Mouse (Mus musculus) MN1 (cell line): Measurements from ENCODE around the gene Gfra4.
A peak's percentile ranks its signal among the peaks of the same experiment; 100 is the strongest.
"Not testable (repeated sequence)": the region's sequence is repeated elsewhere in the genome, so short reads cannot be mapped to it uniquely, and the experiment has no call there.

Experiments
- DNase-seq: peaks from one replicate; pipeline ENCODE4 v3.0.0-alpha.2; 2016; ENCODE audit warnings: low spot score

Gene Gfra4

GRCm38 (mm10) chr2:131046025-131046424, 3.1 kb upstream of the Gfra4 start:
- DNase-seq = no peak

GRCm38 (mm10) chr2:131044989-131045720, 2.3 kb upstream of the Gfra4 start:
- peak; percentile 72 for DNase-seq

DNA sequence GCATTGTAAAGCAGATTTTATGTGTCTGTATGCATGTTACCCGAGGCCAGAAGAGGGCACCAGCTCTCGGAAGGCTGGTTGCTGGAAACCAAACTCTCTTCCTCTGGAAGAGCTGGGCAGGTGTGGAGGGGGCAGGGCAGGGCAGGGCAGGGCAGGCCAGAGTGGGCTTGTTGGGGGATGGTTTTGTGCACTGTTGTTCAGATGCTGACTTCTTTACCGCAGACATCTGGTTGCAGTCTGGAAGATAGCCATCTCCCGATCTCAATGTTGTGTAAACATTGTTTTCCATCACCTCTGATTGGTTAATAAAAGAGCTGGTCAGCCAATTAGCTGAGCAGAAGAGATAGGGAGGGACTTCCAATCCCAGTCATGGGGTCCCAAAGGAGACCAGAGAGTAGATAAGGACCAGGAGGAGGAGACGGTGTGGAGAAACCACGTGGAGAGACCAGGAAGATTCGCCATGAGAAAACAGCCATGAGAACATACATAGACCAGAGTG, 1.5 kb upstream of the Gfra4 start:
- DNase-seq = peak; percentile 86

DNA sequence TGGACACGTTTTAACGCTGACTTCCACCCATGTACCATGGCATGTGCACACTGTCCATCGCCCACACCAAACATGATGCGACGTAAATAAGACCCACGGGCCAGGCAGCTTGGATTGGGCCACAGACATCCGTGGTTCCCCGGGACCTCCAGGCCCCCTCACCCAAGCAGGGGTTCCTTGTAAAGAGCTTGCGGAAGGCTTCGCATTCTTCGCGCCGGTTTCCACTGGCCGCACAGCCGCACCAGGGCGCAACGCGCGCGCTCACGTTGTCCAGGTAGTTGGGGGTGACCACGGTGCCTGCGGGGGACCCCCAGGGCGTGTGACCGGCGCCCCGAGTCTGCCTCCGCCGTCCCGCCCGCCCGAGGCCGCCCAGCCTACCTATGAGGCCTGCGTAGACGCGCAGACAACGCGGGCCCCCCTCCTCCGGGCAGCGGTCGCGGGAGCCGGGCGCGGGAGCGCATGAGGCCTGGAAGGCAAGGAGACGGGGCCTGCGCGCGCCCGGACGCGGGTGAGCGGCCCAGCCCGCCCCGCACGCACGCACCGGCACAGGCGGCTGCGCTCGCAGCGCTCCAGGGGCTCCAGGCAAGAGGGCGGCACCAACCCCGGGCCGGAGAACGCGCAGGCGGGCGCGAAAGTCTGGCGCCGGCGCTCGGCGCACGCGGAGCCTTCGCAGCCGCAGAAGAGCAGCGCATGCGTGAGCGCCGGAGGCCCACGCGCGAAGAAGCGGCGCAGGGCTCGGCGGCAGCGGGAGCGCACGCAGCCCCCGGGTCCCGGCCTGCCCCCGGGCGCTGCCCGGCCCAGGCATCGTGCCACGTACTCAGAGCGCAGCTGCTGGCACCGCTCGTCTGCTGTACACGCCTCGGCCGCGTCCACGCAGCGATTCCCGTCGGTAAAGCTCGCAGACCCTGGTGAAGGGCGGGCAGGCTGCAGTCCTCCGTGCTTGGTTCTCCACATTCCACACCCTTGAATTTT, 1.7 kb downstream of the Gfra4 start:
- no peak for DNase-seq

GRCm38 (mm10) chr2:131038675-131039074, 4.2 kb downstream of the Gfra4 start:
- DNase-seq = no peak

DNA sequence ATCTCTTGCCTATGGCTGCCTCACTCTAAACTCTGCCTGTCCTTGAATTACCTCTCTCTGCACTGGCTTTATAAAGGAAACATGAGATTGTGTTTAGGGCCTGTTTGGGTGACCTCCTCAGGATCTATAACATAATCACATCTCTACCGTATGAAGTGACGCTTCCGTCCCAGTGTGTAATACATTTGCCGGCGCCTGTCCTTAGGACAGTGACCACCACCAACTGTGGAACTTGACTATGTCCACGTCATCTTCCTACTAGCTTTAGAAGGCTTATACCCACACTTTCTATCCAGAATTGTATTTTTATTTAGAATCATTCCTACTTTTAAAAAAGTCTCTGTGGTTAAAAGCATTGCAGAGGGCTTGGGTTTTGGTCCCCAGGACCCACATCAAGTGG, 4.7 kb downstream of the Gfra4 start:
- no peak for DNase-seq

- DNase-seq = peak; percentile 64
Measured at GRCm38 (mm10) chr2:131037226-131037990, 5.5 kb downstream of the Gfra4 start.

DNA sequence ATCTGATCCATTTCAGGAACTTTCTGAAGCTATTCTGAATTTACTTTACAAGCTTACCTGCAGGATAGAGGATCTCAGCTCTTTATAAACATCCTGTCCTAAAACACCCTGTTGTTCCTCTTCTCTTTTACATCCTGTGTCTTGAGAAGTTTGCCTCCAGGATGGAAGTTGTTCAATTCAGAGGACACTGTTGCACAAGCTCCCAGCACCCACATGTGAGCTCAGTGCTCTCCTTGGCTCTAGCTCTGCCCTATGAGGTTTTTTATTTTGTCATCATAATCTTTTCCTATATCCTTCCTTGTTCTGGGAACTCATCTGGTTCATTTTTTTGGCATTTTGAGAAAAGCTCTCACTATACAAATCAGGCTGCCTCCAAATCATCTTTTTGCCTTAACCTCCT, 6.1 kb downstream of the Gfra4 start:
- DNase-seq = no peak

DNA sequence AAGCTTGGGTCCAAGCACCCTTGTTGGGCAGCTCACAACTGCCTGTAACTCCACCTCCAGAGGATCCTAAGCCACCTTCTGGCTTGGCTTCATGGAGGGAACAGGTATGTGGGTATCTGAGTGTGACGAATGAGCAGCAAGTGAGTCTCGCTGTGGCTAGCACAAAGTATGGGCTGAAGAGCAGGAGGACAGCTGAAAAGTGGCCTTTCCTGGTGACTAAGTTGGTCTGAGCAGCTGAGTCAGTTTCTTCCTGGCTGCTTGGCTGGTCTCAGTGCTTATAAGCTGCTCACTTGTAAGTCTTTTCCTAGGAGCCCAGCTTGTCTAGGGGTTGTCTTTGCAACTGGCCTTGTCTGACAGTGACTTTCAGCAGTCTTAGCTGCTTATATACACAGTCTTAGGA, 6.5 kb downstream of the Gfra4 start:
- no peak for DNase-seq

- not testable (repeated sequence) for DNase-seq
Measured at GRCm38 (mm10) chr2:131031406-131031805, 11.5 kb downstream of the Gfra4 start.

GRCm38 (mm10) chr2:131030998-131031397, 11.9 kb downstream of the Gfra4 start:
- DNase-seq = no peak

GRCm38 (mm10) chr2:131030561-131030960, 12.3 kb downstream of the Gfra4 start:
- no peak for DNase-seq

DNA sequence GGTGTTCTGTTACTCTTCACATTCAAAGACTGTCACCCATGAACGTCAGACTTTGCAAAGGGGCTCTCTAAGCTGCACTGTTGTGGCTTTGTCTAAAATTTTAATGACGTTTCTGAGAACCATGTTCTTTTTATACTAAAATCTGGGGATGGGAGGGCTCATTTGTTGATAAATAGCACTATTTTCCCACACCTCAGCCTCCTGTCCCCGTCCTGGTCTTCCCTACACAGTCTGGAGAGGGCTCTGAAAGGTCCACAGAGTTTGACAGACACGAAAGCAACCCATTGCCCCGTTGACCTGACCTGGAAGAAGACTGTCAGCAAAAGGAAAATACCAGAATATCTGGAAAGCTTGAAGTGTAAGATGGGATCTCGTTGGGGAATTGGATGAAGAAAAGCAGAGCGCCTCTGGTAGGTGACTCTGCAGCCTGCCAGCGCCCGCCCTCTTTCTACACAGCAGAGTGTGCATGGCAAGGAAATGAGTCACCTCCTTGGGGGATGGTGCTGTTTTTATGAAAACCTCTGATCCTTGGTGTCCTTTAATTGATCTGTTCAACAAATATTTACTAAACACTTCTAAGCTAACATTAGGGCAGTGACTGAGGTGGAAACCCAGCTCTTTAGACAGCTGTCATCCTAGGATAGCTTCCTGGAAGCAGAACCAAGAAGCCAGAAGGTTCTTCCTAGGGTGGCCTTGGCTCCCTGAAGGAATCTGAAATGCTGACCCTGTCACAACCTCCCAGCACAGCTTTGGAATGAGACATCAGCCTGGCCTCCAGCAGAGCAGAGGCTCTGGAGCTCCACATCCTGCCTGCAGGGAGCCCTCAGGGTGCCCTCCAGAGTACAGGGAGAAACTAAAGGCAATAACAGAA, 13.6 kb downstream of the Gfra4 start:
- peak; percentile 81 for DNase-seq

- no peak for DNase-seq
Measured at GRCm38 (mm10) chr2:131026941-131027340, 15.9 kb downstream of the Gfra4 start.

GRCm38 (mm10) chr2:131025230-131025629, 17.7 kb downstream of the Gfra4 start:
- no peak for DNase-seq

DNA sequence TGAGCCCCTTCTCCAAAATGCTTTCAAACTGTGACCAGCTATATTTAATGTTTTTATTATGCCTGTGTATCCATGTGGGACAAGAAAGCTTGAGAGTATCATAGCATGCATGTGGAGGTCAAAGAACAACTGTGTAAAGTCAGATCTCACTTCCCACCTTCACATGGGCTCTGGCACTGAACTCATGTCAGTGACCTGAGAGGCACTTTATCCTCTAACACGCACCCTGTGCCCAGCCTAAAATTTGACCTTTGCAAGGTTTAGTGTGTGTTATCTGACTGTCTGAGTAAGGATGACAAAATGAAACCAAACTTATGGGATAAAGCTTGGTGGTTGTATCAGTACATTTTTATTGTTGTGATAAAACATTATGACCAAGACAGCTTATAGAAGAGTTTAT, 32.3 kb downstream of the Gfra4 start:
- no peak for DNase-seq

DNA sequence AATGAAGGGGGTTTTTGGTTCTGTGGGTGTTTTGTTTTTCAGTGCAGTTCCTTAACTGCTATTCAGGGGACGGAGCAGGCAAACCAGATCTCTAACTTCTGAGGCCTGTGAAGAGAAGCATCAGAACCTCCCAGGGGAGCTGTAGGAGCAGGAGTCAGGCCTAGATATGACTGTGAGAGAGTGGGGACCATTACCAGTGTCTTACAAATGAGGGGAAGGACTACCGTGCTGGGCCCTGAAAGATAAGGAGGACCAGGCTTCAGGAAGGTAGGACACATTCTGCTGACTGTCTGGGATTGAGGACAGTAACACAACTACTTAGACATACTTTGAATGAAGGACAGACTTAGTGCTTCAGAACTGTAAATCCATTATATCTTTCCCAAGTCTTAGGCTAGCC, 33.8 kb downstream of the Gfra4 start:
- no peak for DNase-seq

- DNase-seq = no peak
Measured at GRCm38 (mm10) chr2:130992818-130993217, 50.1 kb downstream of the Gfra4 start.
